Mouse (Mus musculus) E14TG2a.4 (cell line): ENCODE measurements at regions not wholly inside any gene's neighbourhood (a gene's known extent, or its start where the extent isn't known, plus 50 kb on each side); places are given as distances from the start of the nearest gene placed in this dataset.
A peak's percentile ranks its signal among the peaks of the same experiment; 100 is the strongest.

Source experiments
- H3K27me3 ChIP-seq: 2 replicates; pipeline ENCODE4 v1.6.1; 2014; ENCODE audit warnings: low read length, control low read depth; ENCODE audit not compliant: insufficient read depth
- H3K36me3 ChIP-seq: 2 replicates; pipeline ENCODE4 v1.6.1; 2014; ENCODE audit warnings: low read length, control low read depth; ENCODE audit not compliant: insufficient read depth
- H3K4me1 ChIP-seq: replicated peaks from 2 replicates; pipeline ENCODE4 v1.6.1; 2014; ENCODE audit warnings: low read depth, low read length, control low read depth
- H3K4me3 ChIP-seq: replicated peaks from 2 replicates; pipeline ENCODE4 v1.5.1; 2014; ENCODE audit warnings: mild to moderate bottlenecking, low read length
- H3K9me3 ChIP-seq: 2 replicates; pipeline ENCODE4 v1.6.1; 2014; ENCODE audit warnings: low read length, control low read depth
- CTCF ChIP-seq: conservative IDR thresholded peaks from 2 replicates; pipeline ENCODE4 v1.5.1; 2014; ENCODE audit warnings: low read length
- NANOG ChIP-seq: IDR thresholded peaks from 2 replicates; pipeline ENCODE4 v1.6.1; 2014; ENCODE audit warnings: borderline replicate concordance, low read length, mixed read lengths
- POU5F1 ChIP-seq: IDR thresholded peaks from 2 replicates; pipeline ENCODE4 v1.6.1; 2014; ENCODE audit warnings: low read length, borderline replicate concordance

DNA sequence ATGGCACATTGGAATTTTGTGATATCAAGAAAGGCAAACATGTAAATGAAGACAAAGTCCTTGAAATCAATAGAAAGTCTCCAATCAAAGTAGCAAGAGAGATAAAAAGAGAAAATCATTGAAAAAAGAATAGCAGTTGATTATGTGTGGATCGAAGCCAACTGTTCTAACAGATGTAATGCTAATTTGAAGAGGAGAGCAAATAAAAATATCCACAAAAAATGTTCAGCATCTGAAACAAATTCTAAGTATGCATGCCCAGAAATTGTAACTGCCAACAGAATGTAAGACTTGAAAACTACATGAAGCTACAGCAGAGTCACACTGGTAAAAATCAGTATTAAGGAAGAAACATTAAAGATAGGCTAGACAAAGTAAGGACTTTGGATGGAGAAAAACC, 587.2 kb upstream of the Galntl6 start:
- TF ChIP-seq POU5F1, result no peak
- TF ChIP-seq NANOG, result no peak
- no peak for TF ChIP-seq CTCF

DNA sequence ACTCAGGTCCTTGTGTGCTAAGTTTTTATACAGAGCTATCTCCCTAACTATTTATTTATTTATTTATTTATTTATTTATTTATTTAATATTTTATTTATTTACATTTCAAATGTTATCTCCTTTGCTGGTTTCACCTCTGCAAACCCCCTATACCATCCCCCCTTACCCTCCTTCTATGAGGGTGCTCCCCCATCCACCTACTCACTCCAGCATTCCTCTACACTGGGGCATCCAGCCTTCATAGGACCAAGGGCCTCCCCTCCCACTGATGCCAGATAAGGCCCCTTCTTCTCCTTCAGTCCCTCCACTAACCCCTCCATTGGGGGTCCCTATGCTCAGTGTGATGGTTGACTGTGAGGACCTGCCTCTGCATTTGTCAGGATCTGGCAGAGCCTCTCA, 579.0 kb upstream of the Galntl6 start:
- Histone ChIP-seq H3K4me1 (no peaks in the 10 kb centered on the region), H3K27me3 (no peaks in the 10 kb centered on the region)
- TF ChIP-seq NANOG, result no peak
- no peak for TF ChIP-seq CTCF

More for the DNA sequence above, 587.2 kb upstream of the Galntl6 start:
- Histone ChIP-seq H3K36me3 (no peaks in the 10 kb centered on the region), H3K9me3 (no peaks in the 10 kb centered on the region), H3K4me1 (no peaks in the 10 kb centered on the region), H3K4me3 (no peak overlapping the region), H3K27me3 (no peaks in the 10 kb centered on the region)

DNA sequence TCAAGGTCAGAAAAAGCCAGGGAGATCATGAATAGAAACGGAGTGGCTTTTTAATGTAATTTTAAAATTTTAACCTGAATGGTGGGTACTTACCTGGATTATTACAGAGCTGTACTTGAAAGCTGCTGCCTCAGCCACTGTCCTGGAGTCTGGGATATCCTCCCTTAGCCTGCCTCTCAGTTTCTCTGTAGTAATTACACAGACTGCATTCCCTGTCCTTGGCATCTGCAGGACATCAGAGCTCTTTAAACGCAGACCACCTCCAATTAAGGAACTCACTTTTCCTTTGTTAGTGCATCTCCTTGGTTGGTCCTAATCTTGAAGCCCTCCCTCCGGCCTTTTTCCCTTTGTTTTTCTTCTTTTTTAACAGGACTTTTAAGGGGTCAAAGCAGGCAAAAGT, 565.8 kb upstream of the Galntl6 start:
- no peaks in the 10 kb centered on the region for H3K27me3 ChIP-seq
- no peaks in the 10 kb centered on the region for H3K36me3 ChIP-seq
- peaks cover 13% of the 10 kb centered on the region; the same call in 1 of the 2 replicates for H3K4me1 ChIP-seq
- H3K4me3 ChIP-seq, result no peak overlapping the region
- no peaks in the 10 kb centered on the region for H3K9me3 ChIP-seq
- TF ChIP-seq CTCF (no peak), POU5F1 (no peak), NANOG (peak; percentile 63; the same call in 1 of the 2 replicates)

More for the DNA sequence above, 579.0 kb upstream of the Galntl6 start:
- H3K36me3 ChIP-seq, result no peaks in the 10 kb centered on the region
- no peak overlapping the region for H3K4me3 ChIP-seq
- no peaks in the 10 kb centered on the region for H3K9me3 ChIP-seq

DNA sequence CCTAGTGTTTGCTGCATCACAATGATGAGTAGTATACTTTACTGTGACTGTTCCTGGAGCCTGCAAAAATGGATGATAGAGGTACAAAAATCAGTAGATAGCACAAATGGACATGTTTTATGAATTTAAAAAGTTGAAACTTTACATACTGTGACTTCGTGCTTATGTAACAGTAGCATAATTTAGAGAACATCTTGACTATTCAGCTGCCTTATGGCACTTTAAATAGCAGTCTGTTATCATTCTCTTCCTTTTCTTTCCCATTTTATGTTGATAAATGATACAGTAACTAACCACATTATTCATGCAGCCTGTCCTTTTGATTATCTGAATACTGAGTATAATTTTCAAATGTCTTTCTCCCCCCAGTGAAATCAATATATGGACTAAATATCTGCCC, 561.8 kb upstream of the Galntl6 start:
- no peaks in the 10 kb centered on the region for H3K27me3 ChIP-seq
- H3K9me3 ChIP-seq, result no peaks in the 10 kb centered on the region
- TF ChIP-seq NANOG, result no peak
- TF ChIP-seq CTCF, result no peak
- TF ChIP-seq POU5F1, result no peak
- peaks cover 13% of the 10 kb centered on the region; the same call in 1 of the 2 replicates for H3K4me1 ChIP-seq
- no peak overlapping the region for H3K4me3 ChIP-seq
- H3K36me3 ChIP-seq, result no peaks in the 10 kb centered on the region

DNA sequence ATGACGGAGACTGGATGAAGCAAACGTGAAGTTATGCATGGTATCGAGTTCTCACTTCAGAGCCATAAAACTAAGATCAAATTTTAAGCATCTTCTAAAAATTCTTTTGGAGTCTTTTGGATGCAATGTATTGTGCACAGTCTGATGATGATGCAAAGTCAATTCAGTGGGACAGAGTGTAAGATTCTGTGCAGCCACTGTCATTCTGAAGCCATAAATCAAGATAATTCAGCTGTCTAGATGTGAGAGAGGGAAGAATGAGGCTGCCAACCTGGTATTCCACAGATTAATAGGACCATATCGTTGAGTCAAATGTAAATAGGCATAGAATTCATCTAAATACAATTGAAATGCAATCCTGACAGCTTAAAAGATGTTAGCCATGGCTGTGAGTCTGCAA, 536.2 kb upstream of the Galntl6 start:
- Histone ChIP-seq H3K4me1 (no peaks in the 10 kb centered on the region), H3K27me3 (no peaks in the 10 kb centered on the region), H3K36me3 (no peaks in the 10 kb centered on the region), H3K4me3 (no peak overlapping the region), H3K9me3 (no peaks in the 10 kb centered on the region)
- TF ChIP-seq POU5F1, result no peak
- no peak for TF ChIP-seq CTCF
- no peak for TF ChIP-seq NANOG

DNA sequence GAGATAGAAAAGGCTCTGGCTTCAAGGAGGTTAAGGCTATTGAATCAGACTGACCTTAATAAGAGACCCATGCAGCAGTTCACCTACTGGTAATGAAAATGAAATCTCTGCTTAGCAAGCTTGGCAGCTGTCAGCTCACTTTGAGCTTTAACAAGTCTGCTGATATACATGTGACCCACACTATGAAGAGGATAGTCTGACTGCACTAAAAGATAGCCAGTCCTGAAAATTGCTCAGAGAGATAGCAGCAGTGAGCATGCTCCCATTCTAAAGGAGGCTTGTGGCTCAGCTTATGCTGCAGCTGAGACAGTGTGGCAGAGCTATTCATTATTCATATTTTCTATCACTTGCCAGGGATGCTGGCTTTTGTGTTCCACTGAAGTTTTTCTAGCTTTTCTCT, 491.2 kb upstream of the Galntl6 start:
- no peaks in the 10 kb centered on the region for H3K27me3 ChIP-seq
- H3K4me3 ChIP-seq, result no peak overlapping the region
- H3K9me3 ChIP-seq, result no peaks in the 10 kb centered on the region
- TF ChIP-seq POU5F1 (no peak), NANOG (no peak), CTCF (no peak)
- no peaks in the 10 kb centered on the region for H3K4me1 ChIP-seq
- no peaks in the 10 kb centered on the region for H3K36me3 ChIP-seq

DNA sequence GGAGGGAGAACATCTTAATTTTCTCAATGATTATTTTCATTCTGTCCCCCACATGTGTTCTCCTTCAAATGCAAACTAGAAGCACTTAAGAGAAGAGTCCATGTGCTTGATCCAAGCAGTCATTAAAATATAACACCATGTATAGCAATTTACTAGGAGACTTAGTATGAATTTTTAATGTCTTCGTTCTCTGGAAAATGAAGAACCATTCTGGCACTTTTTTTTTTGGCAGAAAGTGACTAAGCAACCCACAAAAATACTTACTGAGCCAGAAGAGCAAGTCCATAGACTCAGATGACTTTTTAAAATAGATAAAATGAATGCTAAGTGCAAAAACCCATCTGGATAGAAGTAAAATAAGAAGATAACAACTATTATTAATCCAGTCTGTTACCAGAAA, 477.3 kb upstream of the Galntl6 start:
- no peaks in the 10 kb centered on the region for H3K27me3 ChIP-seq
- H3K36me3 ChIP-seq, result no peaks in the 10 kb centered on the region
- no peak overlapping the region for H3K4me3 ChIP-seq
- no peaks in the 10 kb centered on the region for H3K4me1 ChIP-seq
- TF ChIP-seq CTCF (no peak), POU5F1 (no peak), NANOG (no peak)
- H3K9me3 ChIP-seq, result no peaks in the 10 kb centered on the region

DNA sequence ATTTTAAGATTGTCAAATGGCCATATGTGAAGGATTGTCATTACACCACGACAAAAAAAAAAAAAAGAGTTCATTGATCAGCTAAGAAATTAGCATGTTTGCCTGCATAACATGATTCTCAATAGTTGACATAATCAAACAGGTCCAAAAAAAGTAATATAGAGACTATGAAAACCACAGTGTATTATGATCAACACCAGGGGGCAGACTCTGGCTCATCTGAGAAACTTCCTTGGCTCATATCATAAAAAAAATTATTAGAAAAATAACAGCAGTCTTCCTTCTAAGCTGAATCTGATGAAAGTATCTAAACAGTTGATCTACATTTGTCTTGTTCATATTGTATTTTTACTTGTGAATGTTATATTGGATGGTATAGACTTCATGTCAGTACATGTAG, 472.3 kb upstream of the Galntl6 start:
- no peak overlapping the region for H3K4me3 ChIP-seq
- no peaks in the 10 kb centered on the region for H3K36me3 ChIP-seq
- no peaks in the 10 kb centered on the region for H3K4me1 ChIP-seq
- no peaks in the 10 kb centered on the region for H3K9me3 ChIP-seq
- no peak for TF ChIP-seq POU5F1
- TF ChIP-seq CTCF, result no peak
- TF ChIP-seq NANOG, result no peak
- no peaks in the 10 kb centered on the region for H3K27me3 ChIP-seq

DNA sequence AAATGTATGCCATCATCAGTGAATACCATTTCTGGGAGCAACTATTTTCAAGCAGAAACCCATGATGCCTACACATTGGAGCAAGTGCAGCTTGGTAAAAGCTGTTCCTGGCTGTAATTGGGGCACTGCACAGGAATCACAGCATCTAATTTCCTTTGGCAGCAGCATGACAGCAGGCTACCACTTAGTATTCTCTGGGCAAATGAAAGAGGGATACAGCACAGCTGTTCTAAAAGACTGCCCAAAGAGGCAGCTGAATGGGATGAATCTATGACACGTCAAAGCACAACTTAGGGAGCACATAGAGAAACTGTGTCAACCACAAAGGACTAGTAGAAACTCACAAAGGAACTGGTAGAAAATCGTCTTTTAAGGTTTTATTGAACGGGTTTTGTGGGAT, 440.5 kb upstream of the Galntl6 start:
- H3K9me3 ChIP-seq, result peaks cover 10% of the 10 kb centered on the region; the same call in 1 of the 2 replicates
- TF ChIP-seq POU5F1 (no peak), NANOG (no peak), CTCF (no peak)
- no peaks in the 10 kb centered on the region for H3K27me3 ChIP-seq
- no peaks in the 10 kb centered on the region for H3K4me1 ChIP-seq
- H3K36me3 ChIP-seq, result no peaks in the 10 kb centered on the region
- no peak overlapping the region for H3K4me3 ChIP-seq
